Mouse (Mus musculus) testis, adult 2 months (tissue): ENCODE data around the gene Fbxo11.

Experiments
- CTCF ChIP-seq: fragments of 200-500 bp; IDR thresholded peaks from 2 replicates; pipeline ENCODE4 v1.5.1; 2012; ENCODE audit warnings: low read depth, mild to moderate bottlenecking, inconsistent platforms, low read length, moderate library complexity; ENCODE audit not compliant: control insufficient read depth, insufficient read depth, insufficient replicate concordance
- POLR2A ChIP-seq: fragments of 200-500 bp; IDR thresholded peaks from 2 replicates; pipeline ENCODE4 v1.6.1; 2012; ENCODE audit warnings: low read depth, mild to moderate bottlenecking, inconsistent platforms, low read length, moderate library complexity; ENCODE audit not compliant: control insufficient read depth

GRCm38 (mm10) chr17:88111865-88112645 lies 47.0 kb upstream of the Fbxo11 start:
- TF ChIP-seq CTCF: no peak
- TF ChIP-seq POLR2A: no peak
